Mouse (Mus musculus) neural tube, embryonic 14.5 days (tissue): ENCODE data around the gene Arhgef18. TPM values are rescaled to one million over a fixed set of nuclear protein-coding genes. Genes with fewer than 3 reads are reported as not detected.

Source experiments
- ATAC-seq: fragments of 200-750 bp; cut with Nextera tagmentation; 2 replicates; pipeline ENCODE4 v1.8.0; 2017; ENCODE audit warnings: low read depth, mild to moderate bottlenecking, moderate TSS enrichment, moderate library complexity
- H3K27ac ChIP-seq: fragments of 300-500 bp; sonication (generic); 2 replicates; pipeline ENCODE4 v1.5.1; 2014; ENCODE audit warnings: low read depth, mild to moderate bottlenecking, control low read depth, low read length, moderate library complexity, mixed read lengths
- H3K27me3 ChIP-seq: fragments of 300-500 bp; sonication (generic); 2 replicates; pipeline ENCODE4 v1.6.1; 2014; ENCODE audit warnings: low read length; ENCODE audit not compliant: control insufficient read depth, insufficient read depth
- H3K36me3 ChIP-seq: fragments of 300-500 bp; sonication (generic); 2 replicates; pipeline ENCODE4 v1.6.1; 2014; ENCODE audit warnings: low read length, mixed read lengths; ENCODE audit not compliant: control insufficient read depth, insufficient read depth
- H3K4me1 ChIP-seq: fragments of 300-500 bp; sonication (generic); 2 replicates; pipeline ENCODE4 v1.6.1; 2014; ENCODE audit warnings: low read length; ENCODE audit not compliant: control insufficient read depth, insufficient read depth
- H3K4me2 ChIP-seq: fragments of 300-500 bp; sonication (generic); 2 replicates; pipeline ENCODE4 v1.6.1; 2014; ENCODE audit warnings: mild to moderate bottlenecking, low read depth, low read length, control low read depth
- H3K4me3 ChIP-seq: fragments of 300-500 bp; sonication (generic); 2 replicates; pipeline ENCODE4 v1.5.1; 2014; ENCODE audit warnings: low read depth, low read length, control low read depth, mixed read lengths
- H3K9ac ChIP-seq: fragments of 300-500 bp; sonication (generic); replicated peaks from 2 replicates; pipeline ENCODE4 v1.6.1; 2014; ENCODE audit warnings: low read depth, mild to moderate bottlenecking, control low read depth, low read length, mixed read lengths
- H3K9me3 ChIP-seq: fragments of 300-500 bp; sonication (generic); 2 replicates; pipeline ENCODE4 v1.6.1; 2016; ENCODE audit warnings: low read length; ENCODE audit not compliant: control insufficient read depth
- WGBS: fragments of 180-500 bp; shearing (Covaris S2); extraction: QIAGEN DNeasy Blood & Tissue Kit; methylation state at CpG from one replicate; pipeline ENCODE4 v1.1.7; 2014; 5-methylcytosine and 5-hydroxymethylcytosine counted together
- polyA plus RNA-seq: library from polyadenylated mRNA; unstranded; fragments of >200 nt; fragmentation: Nextera tagmentation; extraction: Ambion mirVana; gene quantifications from 2 replicates; pipeline ENCODE4 v1.2.1, GENCODE M21; 2014

Arhgef18 gene
- polyA plus RNA-seq, 1 experiment from 2014 or later = 11.4 TPM

DNA sequence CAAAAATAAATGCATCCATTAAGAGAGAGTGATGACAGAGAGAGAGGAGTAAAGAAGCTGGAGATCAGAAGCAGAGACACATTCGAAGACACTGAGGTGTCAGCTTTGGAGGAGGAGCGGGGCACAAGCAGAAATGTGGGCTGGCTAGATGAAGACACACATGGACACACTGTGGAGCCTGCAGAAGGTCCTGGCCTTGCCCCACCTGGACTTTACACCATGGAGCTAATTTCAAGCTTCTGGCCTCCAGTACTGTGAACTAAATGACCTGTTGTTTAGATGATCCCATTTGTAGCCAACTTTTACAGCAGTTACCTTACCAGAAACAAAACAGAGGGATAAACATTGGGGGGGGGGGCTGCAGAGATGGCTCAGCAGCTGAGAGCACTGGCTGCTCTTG lies 70.4 kb downstream of the Arhgef18 start:
- no peaks in the 10 kb centered on the region for H3K27me3 ChIP-seq
- no peak overlapping the region for H3K9ac ChIP-seq
- no peaks in the 10 kb centered on the region for H3K36me3 ChIP-seq
- no peak overlapping the region for H3K27ac ChIP-seq
- 84% methylated on average over 2 of the region's 2 CpGs for WGBS
- H3K4me1 ChIP-seq = no peaks in the 10 kb centered on the region
- ATAC-seq = no peak
- no peak overlapping the region for H3K4me2 ChIP-seq
- H3K4me3 ChIP-seq = no peak overlapping the region
- H3K9me3 ChIP-seq = no peaks in the 10 kb centered on the region

DNA sequence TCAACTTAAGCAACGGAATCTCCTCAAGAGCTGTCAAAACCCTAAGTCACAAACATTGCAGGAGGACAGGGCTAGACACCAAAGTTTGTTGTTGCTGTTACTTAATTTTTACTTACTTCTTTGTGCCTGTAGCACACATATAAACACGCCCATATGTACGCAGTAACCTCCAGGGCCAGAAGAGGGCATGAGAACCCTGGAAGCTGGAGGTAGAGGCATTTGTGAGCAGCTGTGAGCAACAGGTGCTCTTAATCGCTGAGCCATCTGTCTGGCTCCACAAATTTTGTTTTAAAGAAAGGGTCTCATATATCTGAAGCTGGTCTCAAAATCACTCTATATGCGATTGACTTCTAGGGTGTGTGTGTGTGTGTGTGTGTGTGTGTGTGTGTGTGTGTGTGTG lies 71.5 kb downstream of the Arhgef18 start:
- Histone ChIP-seq H3K36me3 (no peaks in the 10 kb centered on the region), H3K9ac (no peak overlapping the region), H3K4me3 (no peak overlapping the region), H3K27ac (no peak overlapping the region), H3K4me2 (no peak overlapping the region), H3K4me1 (no peaks in the 10 kb centered on the region), H3K27me3 (no peaks in the 10 kb centered on the region), H3K9me3 (no peaks in the 10 kb centered on the region)
- no peak for ATAC-seq
- 58% methylated on average over 5 of the region's 5 CpGs for WGBS

DNA sequence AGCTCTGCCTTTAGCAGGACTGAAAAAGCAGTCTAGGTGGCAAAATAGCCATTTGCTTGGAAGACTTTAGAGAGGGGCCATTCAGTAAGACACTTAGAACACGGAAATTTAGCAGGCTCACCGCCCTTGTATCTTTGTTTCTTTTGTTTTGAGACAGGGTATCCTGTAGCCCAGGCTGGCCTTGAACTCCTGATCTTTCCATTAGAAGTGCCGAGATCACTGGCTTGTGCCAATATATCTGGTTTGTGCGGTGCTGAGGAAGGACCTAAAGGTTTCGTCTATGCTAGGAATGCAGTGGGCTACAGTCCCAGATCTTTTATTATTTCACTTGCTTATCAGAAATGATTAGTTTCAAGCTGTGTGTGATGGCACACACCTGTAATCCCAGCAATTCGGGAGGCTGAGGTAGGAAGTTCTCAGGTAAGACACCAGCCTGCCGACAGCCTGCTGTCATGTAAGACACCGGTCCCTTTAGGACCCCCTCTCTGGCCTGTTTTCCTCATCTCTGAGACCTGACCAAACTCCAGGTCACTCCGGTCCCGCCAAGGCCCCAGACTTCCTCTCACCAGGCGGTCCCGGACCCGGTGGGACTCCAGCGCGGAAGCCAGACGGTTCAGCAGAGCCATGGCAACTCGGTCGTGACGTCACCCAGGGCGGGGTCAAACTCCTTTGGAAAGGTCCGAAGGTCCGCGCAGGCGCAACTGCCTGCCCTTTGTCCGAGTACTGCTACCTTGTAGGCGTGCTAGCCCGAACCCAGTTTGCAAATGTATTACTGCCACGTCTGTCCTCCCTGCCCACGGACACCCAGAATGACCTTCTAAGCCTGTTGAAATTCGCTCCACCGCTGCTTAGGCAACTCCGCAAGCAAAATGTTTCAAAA lies 74.4 kb downstream of the Arhgef18 start, which contains the start of gene Pex11g:
Gene Pex11g, minus strand, starts transcription at position 675 of the 880 bp plus-strand sequence.
- H3K36me3 ChIP-seq = no peaks in the 10 kb centered on the region
- peak within 1 kb of the TSS; percentile 38 for H3K4me3 ChIP-seq
- H3K27me3 ChIP-seq = no peaks in the 10 kb centered on the region
- ATAC-seq = peak; percentile 93
- no peaks in the 10 kb centered on the region for H3K9me3 ChIP-seq
- H3K4me1 ChIP-seq = no peaks in the 10 kb centered on the region
- peak within 1 kb of the TSS; percentile 82 for H3K27ac ChIP-seq
- peak within 1 kb of the TSS; percentile 53 for H3K9ac ChIP-seq
- peak within 1 kb of the TSS; percentile 64 for H3K4me2 ChIP-seq
- 9% methylated on average over 32 of the region's 32 CpGs for WGBS

DNA sequence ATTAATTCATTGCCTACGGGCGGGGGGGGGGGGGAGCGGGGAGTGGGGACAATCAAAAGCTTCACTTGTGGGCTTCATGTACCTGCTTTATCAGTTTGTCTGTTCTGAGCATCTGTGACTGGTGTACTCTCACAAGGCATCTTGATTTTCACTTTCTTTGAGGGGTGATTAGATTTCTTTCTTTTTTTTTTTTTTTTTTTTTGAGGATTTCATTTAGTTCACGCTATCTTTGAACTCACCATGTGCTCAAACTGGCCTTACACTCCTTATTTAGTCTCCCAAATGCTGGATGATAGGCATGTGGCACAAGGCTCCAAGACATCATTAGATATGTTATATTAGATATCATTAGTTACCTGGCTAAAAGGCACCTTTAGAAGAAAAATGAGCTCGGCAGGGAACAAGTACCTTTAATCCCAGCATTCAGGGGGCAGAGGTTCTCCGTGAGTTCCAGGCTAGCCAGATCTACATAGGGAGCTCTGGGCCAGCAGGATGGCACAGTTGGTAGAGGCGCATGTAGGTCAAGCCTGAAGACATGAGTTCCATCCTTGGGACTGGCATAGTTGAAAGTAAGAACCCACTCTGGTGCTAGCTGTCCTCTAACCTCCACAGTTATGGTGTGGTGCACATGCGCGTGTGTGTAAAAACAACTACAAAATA lies 75.2 kb downstream of the Arhgef18 start:
- ATAC-seq = 0 out of 2 replicates have a peak, but pooled peaks have one; percentile 12
- Histone ChIP-seq H3K27ac (peak overlapping the region; percentile 82), H3K27me3 (no peaks in the 10 kb centered on the region), H3K36me3 (no peaks in the 10 kb centered on the region), H3K9ac (peak overlapping the region; percentile 53), H3K9me3 (no peaks in the 10 kb centered on the region), H3K4me2 (peak overlapping the region; percentile 64), H3K4me3 (peak overlapping the region; percentile 38), H3K4me1 (no peaks in the 10 kb centered on the region)
- 54% methylated on average over 9 of the region's 9 CpGs for WGBS

DNA sequence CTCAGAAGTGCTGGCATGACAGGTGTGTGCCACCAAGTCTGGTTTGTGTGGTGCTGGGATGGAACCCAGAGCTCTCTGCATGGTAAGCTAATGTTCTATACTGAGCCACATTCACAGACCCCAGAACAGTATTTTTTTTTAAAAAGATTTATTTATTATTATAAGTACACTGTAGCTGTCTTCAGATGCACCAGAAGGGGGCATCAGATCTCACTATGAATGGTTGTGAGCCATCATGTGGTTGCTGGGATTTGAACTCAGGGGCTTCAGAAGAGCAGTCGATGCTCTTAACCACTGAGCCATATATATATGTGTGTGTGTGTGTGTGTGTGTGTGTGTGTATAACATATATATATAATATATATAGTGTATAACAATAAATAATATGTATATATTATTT lies 76.0 kb downstream of the Arhgef18 start:
- WGBS = 92% methylated on average over 1 of the region's 1 CpGs
- ATAC-seq = no peak
- Histone ChIP-seq H3K36me3 (no peaks in the 10 kb centered on the region), H3K4me2 (no peak overlapping the region), H3K4me3 (no peak overlapping the region), H3K27me3 (no peaks in the 10 kb centered on the region), H3K9me3 (no peaks in the 10 kb centered on the region), H3K4me1 (no peaks in the 10 kb centered on the region), H3K27ac (no peak overlapping the region), H3K9ac (no peak overlapping the region)

DNA sequence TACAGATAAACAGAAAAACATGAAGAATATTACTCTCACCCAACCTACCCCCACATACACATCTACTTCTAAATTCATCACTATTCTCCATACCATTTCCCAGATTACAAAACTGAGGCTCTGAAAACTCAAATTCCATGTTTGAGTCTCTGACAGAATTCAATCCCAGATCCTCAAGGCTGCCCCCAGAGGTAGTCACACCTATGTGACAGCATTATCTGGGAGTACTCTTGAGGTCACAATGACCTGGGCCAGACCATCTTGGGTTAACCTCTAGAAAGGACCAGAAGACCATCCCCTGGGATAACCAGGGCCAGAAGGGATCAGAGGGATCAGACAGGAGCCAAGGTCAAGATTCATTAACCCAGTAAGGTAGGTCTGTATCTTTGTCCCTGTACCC lies 77.8 kb downstream of the Arhgef18 start, which contains the start of gene Tex45:
Gene Tex45, plus strand, starts transcription at position 301 of the 400 bp plus-strand sequence.
- H3K27ac ChIP-seq = no peak within 1 kb of the TSS
- no peaks in the 10 kb centered on the region for H3K4me1 ChIP-seq
- ATAC-seq = no peak
- no peaks in the 10 kb centered on the region for H3K9me3 ChIP-seq
- H3K9ac ChIP-seq = no peak within 1 kb of the TSS
- no peaks in the 10 kb centered on the region for H3K36me3 ChIP-seq
- no peaks in the 10 kb centered on the region for H3K27me3 ChIP-seq
- no peak within 1 kb of the TSS for H3K4me3 ChIP-seq
- no peak within 1 kb of the TSS for H3K4me2 ChIP-seq

DNA sequence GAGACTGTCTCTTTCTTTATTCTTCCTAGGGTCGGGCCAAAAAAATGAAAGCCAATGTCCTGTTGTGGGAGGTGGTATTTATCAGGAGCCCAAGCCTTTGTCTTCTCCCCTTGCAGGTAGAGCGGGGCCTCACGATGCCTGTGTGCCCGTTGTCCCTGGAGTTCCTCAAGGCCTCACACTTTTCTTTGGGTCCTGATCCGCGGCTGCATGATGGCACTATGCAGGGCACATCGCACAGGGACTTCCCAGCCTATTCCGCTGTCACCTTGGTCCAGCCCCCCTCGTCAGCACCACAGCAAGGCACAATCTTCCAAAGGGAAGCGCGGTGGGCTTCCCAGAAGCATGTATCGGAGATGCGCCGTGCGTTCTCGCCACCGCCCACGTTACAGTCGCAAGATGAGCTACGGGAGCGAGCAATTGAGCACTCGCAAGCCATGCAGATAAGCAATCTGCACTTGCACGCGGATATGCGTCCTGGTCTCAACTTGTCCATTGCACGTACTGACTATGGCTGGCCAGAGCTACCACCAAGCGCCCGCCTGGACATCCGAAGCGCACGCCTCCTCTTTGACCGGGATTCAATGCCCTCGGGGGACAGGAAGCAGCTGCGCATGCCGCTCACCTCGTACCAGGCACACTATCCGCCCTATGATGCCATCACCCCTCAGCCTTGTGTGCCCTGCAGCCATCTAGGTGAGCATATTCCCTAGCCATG lies 83.1 kb downstream of the Arhgef18 start:
- Histone ChIP-seq H3K27me3 (no peaks in the 10 kb centered on the region), H3K36me3 (no peaks in the 10 kb centered on the region), H3K4me1 (no peaks in the 10 kb centered on the region), H3K4me2 (peak overlapping the region; percentile 48), H3K27ac (no peak overlapping the region), H3K9ac (peak overlapping the region; percentile 44), H3K4me3 (peak overlapping the region; percentile 25), H3K9me3 (no peaks in the 10 kb centered on the region)
- ATAC-seq = peak; percentile 75
- WGBS = 28% methylated on average over 37 of the region's 37 CpGs

DNA sequence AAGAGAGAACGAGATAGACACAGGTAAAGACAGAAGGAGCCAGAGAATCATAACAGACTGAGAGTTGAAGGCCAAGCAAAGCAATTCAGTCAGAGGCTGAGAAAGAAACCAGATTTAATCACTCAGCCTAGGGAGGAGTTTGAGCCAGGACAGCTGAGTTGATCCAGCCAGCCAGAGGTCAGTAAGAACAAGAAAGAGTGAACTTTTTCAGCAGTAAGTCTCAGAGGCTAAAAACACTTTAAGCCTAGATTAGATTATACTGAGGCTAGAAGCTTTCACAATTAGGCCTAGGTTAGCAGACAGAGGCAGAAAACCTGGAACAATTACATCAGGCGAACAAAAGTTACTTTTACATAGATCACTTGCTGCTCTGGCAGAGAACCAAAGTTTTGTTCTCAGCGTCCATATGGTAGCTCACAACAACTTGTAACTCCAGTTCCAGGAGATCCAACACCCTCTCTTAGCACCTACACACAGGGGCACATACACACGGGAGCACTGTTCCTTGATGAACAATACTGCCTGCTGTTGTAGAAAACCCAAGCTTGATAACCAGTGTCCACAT lies 87.5 kb downstream of the Arhgef18 start:
- H3K27ac ChIP-seq = no peak overlapping the region
- no peaks in the 10 kb centered on the region for H3K4me1 ChIP-seq
- no peaks in the 10 kb centered on the region for H3K9me3 ChIP-seq
- no peak overlapping the region for H3K4me2 ChIP-seq
- no peaks in the 10 kb centered on the region for H3K27me3 ChIP-seq
- no peaks in the 10 kb centered on the region for H3K36me3 ChIP-seq
- no peak for ATAC-seq
- no peak overlapping the region for H3K4me3 ChIP-seq
- 77% methylated on average over 4 of the region's 4 CpGs for WGBS
- no peak overlapping the region for H3K9ac ChIP-seq
